Mouse (Mus musculus) bone marrow, adult 2 months (tissue): Measurements from ENCODE around the gene Enkd1.
A peak's percentile ranks its signal among the peaks of the same experiment; 100 is the strongest.

ENCODE experiments used
- CTCF ChIP-seq: fragments of 200-500 bp; IDR thresholded peaks from 2 replicates; pipeline ENCODE4 v1.5.1; 2011; ENCODE audit warnings: low read length, control low read depth; ENCODE audit not compliant: control insufficient read depth, insufficient read depth
- POLR2A ChIP-seq: fragments of 200-500 bp; IDR thresholded peaks from 2 replicates; pipeline ENCODE4 v1.6.1; 2011; ENCODE audit warnings: low read depth, mild to moderate bottlenecking, control low read depth, low read length, borderline replicate concordance; ENCODE audit not compliant: control insufficient read depth

DNA sequence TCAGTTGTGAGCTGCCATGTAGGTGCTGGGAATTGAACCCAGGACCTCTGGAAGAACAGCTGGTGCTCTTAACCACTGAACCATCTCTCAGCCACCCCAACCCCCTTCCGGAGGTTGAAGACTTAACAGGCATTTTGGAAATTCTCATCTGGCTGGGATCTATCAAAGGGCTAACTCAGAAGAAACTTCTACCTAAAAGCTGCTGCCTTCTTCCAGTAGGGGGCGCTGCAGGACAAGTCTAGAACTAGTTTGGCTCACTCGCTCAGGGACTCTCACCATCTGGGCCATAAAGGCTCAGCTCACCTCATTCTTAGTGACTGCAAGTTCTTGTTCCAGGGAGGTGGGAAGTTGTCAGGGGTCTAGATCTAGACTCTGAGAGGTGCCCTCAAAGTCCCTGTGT, 6.1 kb upstream of the Enkd1 start:
- TF ChIP-seq CTCF, result peak; percentile 92
- TF ChIP-seq POLR2A, result no peak
